Mouse (Mus musculus) intestine, embryonic 14.5 days (tissue): ENCODE results near the gene Adamtsl2. TPM values are rescaled to one million over a fixed set of nuclear protein-coding genes. Genes with fewer than 3 reads are reported as not detected.

Experiments
- ATAC-seq: fragments of 200-750 bp; cut with Nextera tagmentation; replicated peaks from 2 replicates; pipeline ENCODE4 v1.8.0; 2017; ENCODE audit warnings: low read depth, moderate number of reproducible peaks, moderate TSS enrichment, moderate library complexity; ENCODE audit not compliant: low FRiP score, low TSS enrichment
- DNase-seq: peaks from one replicate; pipeline ENCODE4 v3.0.0-alpha.2; 2018; ENCODE audit warnings: low spot score
- H3K27ac ChIP-seq: fragments of 300-500 bp; sonication (generic); 2 replicates; pipeline ENCODE4 v1.5.1; 2014; ENCODE audit warnings: low read depth, mild to moderate bottlenecking, control low read depth
- H3K27me3 ChIP-seq: fragments of 300-500 bp; sonication (generic); replicated peaks from 2 replicates; pipeline ENCODE4 v1.6.1; 2014; ENCODE audit warnings: low read length, control low read depth; ENCODE audit not compliant: control insufficient read depth, insufficient read depth
- H3K36me3 ChIP-seq: fragments of 300-500 bp; sonication (generic); 2 replicates; pipeline ENCODE4 v1.6.1; 2014; ENCODE audit warnings: low read length, control low read depth; ENCODE audit not compliant: control insufficient read depth, insufficient read depth
- H3K4me1 ChIP-seq: fragments of 300-500 bp; sonication (generic); replicated peaks from 2 replicates; pipeline ENCODE4 v1.6.1; 2014; ENCODE audit warnings: low read length, control low read depth, mixed read lengths; ENCODE audit not compliant: control insufficient read depth, insufficient read depth
- H3K4me2 ChIP-seq: fragments of 300-500 bp; sonication (generic); 2 replicates; pipeline ENCODE4 v1.6.1; 2014; ENCODE audit warnings: low read length
- H3K4me3 ChIP-seq: fragments of 300-500 bp; sonication (generic); 2 replicates; pipeline ENCODE4 v1.5.1; 2014; ENCODE audit warnings: low read depth, low read length, control low read depth, mixed read lengths
- H3K9ac ChIP-seq: fragments of 300-500 bp; sonication (generic); 2 replicates; pipeline ENCODE4 v1.6.1; 2014; ENCODE audit warnings: mild to moderate bottlenecking, low read length
- H3K9me3 ChIP-seq: fragments of 300-500 bp; sonication (generic); 2 replicates; pipeline ENCODE4 v1.6.1; 2016; ENCODE audit warnings: low read length, control low read depth; ENCODE audit not compliant: control insufficient read depth
- WGBS: fragments of 180-500 bp; shearing (Covaris S2); extraction: QIAGEN DNeasy Blood & Tissue Kit; methylation state at CpG from one replicate; pipeline ENCODE4 v1.1.7; 2014; 5-methylcytosine and 5-hydroxymethylcytosine counted together
- polyA plus RNA-seq: library from polyadenylated mRNA; unstranded; fragments of >200 nt; fragmentation: Nextera tagmentation; extraction: Ambion mirVana; gene quantifications from 2 replicates; pipeline ENCODE4 v1.2.1, GENCODE M21; 2014

Adamtsl2 gene
- polyA plus RNA-seq, 1 experiment from 2014 or later: 2.0 TPM

GRCm38 (mm10) chr2:27154466-27155185, 75.4 kb downstream of the Adamtsl2 start:
- no peak for DNase-seq
- 81% methylated on average over 10 of the region's 10 CpGs for WGBS
- no peaks in the 10 kb centered on the region for H3K9me3 ChIP-seq

DNA sequence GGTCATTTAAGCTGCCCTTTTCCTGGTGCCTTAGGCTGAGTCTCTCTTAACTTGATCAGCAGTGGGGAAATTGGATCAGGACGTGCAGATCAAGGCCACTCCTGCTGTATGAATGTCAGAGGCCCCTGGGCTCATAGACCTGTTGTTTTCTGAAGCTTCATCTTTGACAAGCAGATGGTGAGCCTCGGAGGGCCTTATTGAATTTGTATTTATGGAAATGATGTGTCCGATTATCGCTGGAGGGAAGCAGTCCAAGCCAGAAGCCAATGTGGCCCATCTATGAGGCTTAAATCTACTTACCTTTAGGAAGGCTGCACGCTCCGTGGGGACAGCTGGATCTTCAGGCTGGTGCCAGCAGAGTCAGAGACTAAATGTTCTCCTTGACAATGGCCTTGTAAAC, 77.4 kb downstream of the Adamtsl2 start:
- WGBS: 83% methylated on average over 6 of the region's 6 CpGs
- Histone ChIP-seq H3K9me3 (no peaks in the 10 kb centered on the region), H3K36me3 (no peaks in the 10 kb centered on the region), H3K4me2 (no peak overlapping the region), H3K4me1 (0 out of 2 replicates have a peak, but pooled peaks cover 4% of the 10 kb centered on the region), H3K9ac (no peak overlapping the region), H3K27ac (no peak overlapping the region), H3K27me3 (no peaks in the 10 kb centered on the region), H3K4me3 (no peak overlapping the region)
- ATAC-seq (no peak), DNase-seq (no peak)

More at GRCm38 (mm10) chr2:27154466-27155185, 75.4 kb downstream of the Adamtsl2 start:
- ATAC-seq: no peak
- Histone ChIP-seq H3K4me3 (no peak overlapping the region), H3K4me2 (no peak overlapping the region), H3K36me3 (no peaks in the 10 kb centered on the region), H3K27ac (no peak overlapping the region), H3K4me1 (0 out of 2 replicates have a peak, but pooled peaks cover 4% of the 10 kb centered on the region), H3K27me3 (no peaks in the 10 kb centered on the region), H3K9ac (no peak overlapping the region)

Other genes starting within 250 kb of the Adamtsl2 start
- not detected in 2 replicates for gene Abo, start 214.4 kb upstream of the Adamtsl2 start, polyA plus RNA-seq
- 13.6 and 15.0 TPM in 2 replicates for gene Surf6, start 176.5 kb upstream of the Adamtsl2 start, polyA plus RNA-seq
- gene Med22, start 168.7 kb upstream of the Adamtsl2 start, polyA plus RNA-seq: 28.4 and 31.7 TPM in 2 replicates
- gene Rpl7a, start 168.6 kb upstream of the Adamtsl2 start, polyA plus RNA-seq: 782 and 796 TPM in 2 replicates
- 38.5 and 41.6 TPM in 2 replicates for gene Surf2, start 163.0 kb upstream of the Adamtsl2 start, polyA plus RNA-seq
- gene Surf1, start 162.8 kb upstream of the Adamtsl2 start, polyA plus RNA-seq: 53.3 and 57.0 TPM in 2 replicates
- gene Surf4, start 145.5 kb upstream of the Adamtsl2 start, polyA plus RNA-seq: 181 and 195 TPM in 2 replicates
- gene Stkld1, start 145.3 kb upstream of the Adamtsl2 start, polyA plus RNA-seq: not detected in 2 replicates
- gene Rexo4, start 115.0 kb upstream of the Adamtsl2 start, polyA plus RNA-seq: 48.2 and 52.7 TPM in 2 replicates
- gene Adamts13, start 106.0 kb upstream of the Adamtsl2 start, polyA plus RNA-seq: 0.15 and 0.16 TPM in 2 replicates
- 55.0 and 56.8 TPM in 2 replicates for gene Cacfd1, start 69.5 kb upstream of the Adamtsl2 start, polyA plus RNA-seq
- gene Slc2a6, start 51.4 kb upstream of the Adamtsl2 start, polyA plus RNA-seq: 0.76 and 0.94 TPM in 2 replicates
- gene Mymk, start 7.2 kb upstream of the Adamtsl2 start, polyA plus RNA-seq: not detected in 2 replicates
- 0.24 and 0.42 TPM in 2 replicates for gene Fam163b, start 63.1 kb downstream of the Adamtsl2 start, polyA plus RNA-seq
- 1.1 and 2.1 TPM in 2 replicates for gene Dbh, start 85.9 kb downstream of the Adamtsl2 start, polyA plus RNA-seq
- 10.8 and 13.1 TPM in 2 replicates for gene Sardh, start 169.0 kb downstream of the Adamtsl2 start, polyA plus RNA-seq